Mouse (Mus musculus): ENCODE measurements around the gene Trim45. TPM values are rescaled to one million over a fixed set of nuclear protein-coding genes. Genes with fewer than 3 reads are reported as not detected.

Gene Trim45
- polyA plus RNA-seq, 1 experiment from 2014 or later: 0.63 TPM

DNA sequence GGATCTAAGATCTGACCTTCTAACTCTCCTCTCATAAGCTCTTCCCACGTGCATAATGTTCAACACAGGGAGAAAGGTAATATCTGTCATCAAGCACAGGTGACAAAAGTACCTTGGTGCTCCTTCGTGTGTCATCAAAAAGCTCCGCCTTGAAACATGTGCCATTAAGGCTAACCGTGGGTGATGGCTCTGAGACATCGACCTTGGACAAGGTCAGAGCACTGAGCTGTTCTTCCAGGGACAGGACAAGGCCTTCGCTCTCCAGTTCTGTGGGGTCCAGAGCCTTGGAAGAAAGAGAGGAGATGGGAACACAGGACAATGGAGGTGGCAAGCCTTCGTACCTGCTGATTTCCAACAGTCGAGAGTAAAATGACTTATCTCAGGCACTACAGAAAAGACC is 25.3 kb downstream of the Trim45 start:
- Histone ChIP-seq H3K27me3 (ENCODE audit: control insufficient read depth, insufficient read depth, low read depth, low read length) (no peaks in the 10 kb centered on the region), H3K4me2 (ENCODE audit: low read depth, low read length) (no peak overlapping the region), H3K9ac (ENCODE audit: low read depth, low read length) (no peak overlapping the region), H3K27ac (ENCODE audit: low read length) (no peak overlapping the region), H3K4me1 (ENCODE audit: control insufficient read depth, low read depth, low read length) (no peaks in the 10 kb centered on the region), H3K4me3 (ENCODE audit: low read depth, low read length) (no peak overlapping the region), H3K9me3 (replicated peaks; ENCODE audit: control insufficient read depth, low read length) (no peaks in the 10 kb centered on the region), H3K36me3 (ENCODE audit: control insufficient read depth, insufficient read depth) (peaks cover 41% of the 10 kb centered on the region)
- 85% methylated on average over 8 of the region's 8 CpGs for WGBS (ENCODE audit: insufficient replicate concordance)
- ATAC-seq (ENCODE audit: low read depth): no peak

DNA sequence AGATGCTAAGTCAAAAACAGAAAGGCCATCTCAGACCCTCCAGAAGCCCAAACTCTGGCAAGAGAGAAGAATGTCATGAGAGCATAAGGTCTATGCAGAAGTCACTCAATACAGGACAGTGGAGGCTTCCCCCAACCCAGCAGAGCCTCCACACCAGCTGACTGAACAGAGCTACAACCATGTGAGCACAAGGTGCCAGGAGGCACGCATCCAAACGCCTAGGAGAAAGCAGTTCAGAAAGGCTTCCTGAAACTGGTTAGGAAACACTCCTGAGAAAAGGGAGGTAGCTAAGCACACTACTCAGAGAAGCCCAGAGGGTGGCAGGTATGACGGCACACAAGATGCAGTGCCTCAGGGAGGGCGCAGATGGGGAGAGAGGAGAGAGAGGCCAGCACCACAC is 29.5 kb downstream of the Trim45 start:
- Histone ChIP-seq H3K9ac (ENCODE audit: low read depth, low read length) (no peak overlapping the region), H3K4me2 (ENCODE audit: low read depth, low read length) (no peak overlapping the region), H3K27me3 (ENCODE audit: control insufficient read depth, insufficient read depth, low read depth, low read length) (no peaks in the 10 kb centered on the region), H3K4me3 (ENCODE audit: low read depth, low read length) (no peak overlapping the region), H3K27ac (ENCODE audit: low read length) (no peak overlapping the region), H3K36me3 (ENCODE audit: control insufficient read depth, insufficient read depth) (peaks cover 48% of the 10 kb centered on the region), H3K9me3 (replicated peaks; ENCODE audit: control insufficient read depth, low read length) (no peaks in the 10 kb centered on the region), H3K4me1 (ENCODE audit: control insufficient read depth, low read depth, low read length) (no peaks in the 10 kb centered on the region)
- no peak for ATAC-seq (ENCODE audit: low read depth)
- 92% methylated on average over 4 of the region's 4 CpGs for WGBS (ENCODE audit: insufficient replicate concordance)

DNA sequence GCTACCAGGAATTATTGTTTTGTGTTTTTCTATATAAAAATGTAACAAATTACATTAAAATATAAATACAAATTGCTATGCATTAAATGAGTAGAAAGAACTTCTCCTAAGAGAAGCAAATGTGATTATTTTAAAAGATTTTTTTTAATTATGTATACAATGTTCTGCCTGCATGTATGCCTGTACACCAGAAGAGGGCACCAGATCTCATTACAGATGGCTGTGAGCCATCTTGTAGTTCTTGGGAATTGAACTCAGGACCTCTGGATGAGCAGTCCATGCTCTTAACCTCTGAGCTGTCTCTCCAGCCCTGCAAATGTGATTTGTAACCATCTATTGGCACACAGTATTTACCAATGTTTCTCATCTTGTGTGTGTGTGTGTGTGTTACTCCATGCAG is 32.6 kb downstream of the Trim45 start:
- H3K4me1 ChIP-seq (ENCODE audit: control insufficient read depth, low read depth, low read length): no peaks in the 10 kb centered on the region
- no peaks in the 10 kb centered on the region for H3K27me3 ChIP-seq (ENCODE audit: control insufficient read depth, insufficient read depth, low read depth, low read length)
- H3K4me3 ChIP-seq (ENCODE audit: low read depth, low read length): no peak overlapping the region
- no peak overlapping the region for H3K4me2 ChIP-seq (ENCODE audit: low read depth, low read length)
- H3K27ac ChIP-seq (ENCODE audit: low read length): no peak overlapping the region
- no peak for ATAC-seq (ENCODE audit: low read depth)
- H3K36me3 ChIP-seq (ENCODE audit: control insufficient read depth, insufficient read depth): peaks cover 51% of the 10 kb centered on the region
- no peaks in the 10 kb centered on the region for H3K9me3 ChIP-seq (replicated peaks; ENCODE audit: control insufficient read depth, low read length)
- no peak overlapping the region for H3K9ac ChIP-seq (ENCODE audit: low read depth, low read length)

DNA sequence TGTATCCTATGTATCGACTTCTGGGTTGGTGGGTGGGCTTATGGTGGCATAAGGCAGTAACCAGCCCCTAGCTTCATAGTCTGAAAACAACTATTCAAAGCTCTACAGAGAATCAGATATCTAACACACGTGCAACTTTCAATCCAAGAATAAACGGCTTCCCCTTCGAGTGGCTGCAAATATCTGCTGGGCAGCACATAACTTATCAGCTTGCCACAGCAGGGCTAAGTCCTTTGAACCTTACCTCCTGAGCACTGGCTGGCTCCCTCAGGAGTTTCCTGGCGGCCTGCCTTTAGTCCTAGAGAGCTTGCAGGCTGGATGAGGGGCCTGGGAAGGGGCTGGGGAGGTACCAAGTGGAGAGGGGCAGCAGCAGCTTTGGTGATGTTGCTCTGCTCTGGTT is 39.0 kb downstream of the Trim45 start:
- no peak overlapping the region for H3K27ac ChIP-seq (ENCODE audit: low read length)
- no peaks in the 10 kb centered on the region; the same call in 1 of the 2 replicates for H3K4me1 ChIP-seq (ENCODE audit: control insufficient read depth, low read depth, low read length)
- WGBS (ENCODE audit: insufficient replicate concordance): 49% methylated on average over 5 of the region's 5 CpGs
- no peaks in the 10 kb centered on the region for H3K9me3 ChIP-seq (replicated peaks; ENCODE audit: control insufficient read depth, low read length)
- H3K27me3 ChIP-seq (ENCODE audit: control insufficient read depth, insufficient read depth, low read depth, low read length): no peaks in the 10 kb centered on the region
- peaks cover 48% of the 10 kb centered on the region for H3K36me3 ChIP-seq (ENCODE audit: control insufficient read depth, insufficient read depth)
- no peak overlapping the region for H3K4me2 ChIP-seq (ENCODE audit: low read depth, low read length)
- H3K4me3 ChIP-seq (ENCODE audit: low read depth, low read length): no peak overlapping the region
- no peak overlapping the region for H3K9ac ChIP-seq (ENCODE audit: low read depth, low read length)
- no peak for ATAC-seq (ENCODE audit: low read depth)

DNA sequence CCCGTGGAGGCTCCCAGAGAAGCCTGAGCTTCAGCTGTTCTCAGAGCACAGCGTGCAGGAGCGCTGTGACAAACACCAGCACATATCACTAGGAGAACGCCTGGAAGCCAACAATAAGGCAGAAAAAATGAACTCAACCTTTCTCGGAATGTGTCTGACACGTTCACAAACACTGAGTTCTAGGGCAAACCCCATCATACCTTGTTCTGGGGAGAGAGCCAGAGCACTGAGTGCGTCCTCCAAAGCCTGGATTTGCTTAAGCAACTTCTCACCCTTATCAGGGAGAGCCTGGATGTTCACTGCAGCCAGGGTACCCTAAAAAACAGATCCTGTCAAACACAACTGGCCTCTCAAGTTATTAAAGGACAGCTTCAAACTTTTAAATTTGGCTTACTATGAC is 39.5 kb downstream of the Trim45 start:
- Histone ChIP-seq H3K4me2 (ENCODE audit: low read depth, low read length) (no peak overlapping the region), H3K4me1 (ENCODE audit: control insufficient read depth, low read depth, low read length) (no peaks in the 10 kb centered on the region; the same call in 1 of the 2 replicates), H3K36me3 (ENCODE audit: control insufficient read depth, insufficient read depth) (peaks cover 48% of the 10 kb centered on the region), H3K27ac (ENCODE audit: low read length) (no peak overlapping the region), H3K9me3 (replicated peaks; ENCODE audit: control insufficient read depth, low read length) (no peaks in the 10 kb centered on the region), H3K4me3 (ENCODE audit: low read depth, low read length) (no peak overlapping the region), H3K27me3 (ENCODE audit: control insufficient read depth, insufficient read depth, low read depth, low read length) (no peaks in the 10 kb centered on the region), H3K9ac (ENCODE audit: low read depth, low read length) (no peak overlapping the region)
- WGBS (ENCODE audit: insufficient replicate concordance): 77% methylated on average over 7 of the region's 7 CpGs
- no peak for ATAC-seq (ENCODE audit: low read depth)

DNA sequence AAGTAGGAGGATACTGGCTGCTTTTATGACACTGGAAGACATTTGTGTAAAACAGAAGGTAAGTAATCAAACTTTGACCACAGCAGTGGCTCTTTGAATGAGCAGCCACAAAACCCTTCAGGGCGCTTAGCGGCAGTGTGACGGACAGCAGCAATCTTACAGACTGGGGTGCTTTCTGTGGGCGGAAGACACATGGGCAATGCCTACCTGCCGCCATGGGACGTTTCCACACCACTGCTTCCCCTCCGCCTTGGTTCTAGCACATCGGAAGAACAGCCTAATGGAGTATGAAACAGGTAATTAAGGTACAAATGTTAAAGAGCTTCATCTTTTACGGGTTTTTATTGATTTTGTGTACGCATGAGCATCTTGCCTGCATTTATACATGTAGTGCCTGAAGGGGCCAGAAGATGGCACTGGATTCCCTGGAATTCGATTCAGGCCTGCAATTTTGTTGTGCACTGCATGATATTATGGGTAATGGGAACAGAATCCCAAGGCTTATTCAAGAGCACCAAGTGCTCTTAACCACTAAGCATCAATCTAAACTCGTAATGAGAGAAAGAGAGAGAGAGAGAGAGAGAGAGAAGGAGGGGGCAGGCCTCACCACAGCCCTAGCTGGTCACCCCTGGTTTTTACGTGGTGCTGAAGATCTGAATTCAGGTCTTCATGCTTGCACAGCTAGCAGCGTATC is 42.0 kb downstream of the Trim45 start:
- WGBS (ENCODE audit: insufficient replicate concordance): 80% methylated on average over 14 of the region's 14 CpGs
- ATAC-seq (ENCODE audit: low read depth): no peak
- Histone ChIP-seq H3K4me3 (ENCODE audit: low read depth, low read length) (no peak overlapping the region), H3K27ac (ENCODE audit: low read length) (no peak overlapping the region), H3K4me1 (ENCODE audit: control insufficient read depth, low read depth, low read length) (peaks cover 5% of the 10 kb centered on the region), H3K36me3 (ENCODE audit: control insufficient read depth, insufficient read depth) (peaks cover 31% of the 10 kb centered on the region), H3K9me3 (replicated peaks; ENCODE audit: control insufficient read depth, low read length) (no peaks in the 10 kb centered on the region), H3K9ac (ENCODE audit: low read depth, low read length) (no peak overlapping the region), H3K4me2 (ENCODE audit: low read depth, low read length) (no peak overlapping the region), H3K27me3 (ENCODE audit: control insufficient read depth, insufficient read depth, low read depth, low read length) (no peaks in the 10 kb centered on the region)

DNA sequence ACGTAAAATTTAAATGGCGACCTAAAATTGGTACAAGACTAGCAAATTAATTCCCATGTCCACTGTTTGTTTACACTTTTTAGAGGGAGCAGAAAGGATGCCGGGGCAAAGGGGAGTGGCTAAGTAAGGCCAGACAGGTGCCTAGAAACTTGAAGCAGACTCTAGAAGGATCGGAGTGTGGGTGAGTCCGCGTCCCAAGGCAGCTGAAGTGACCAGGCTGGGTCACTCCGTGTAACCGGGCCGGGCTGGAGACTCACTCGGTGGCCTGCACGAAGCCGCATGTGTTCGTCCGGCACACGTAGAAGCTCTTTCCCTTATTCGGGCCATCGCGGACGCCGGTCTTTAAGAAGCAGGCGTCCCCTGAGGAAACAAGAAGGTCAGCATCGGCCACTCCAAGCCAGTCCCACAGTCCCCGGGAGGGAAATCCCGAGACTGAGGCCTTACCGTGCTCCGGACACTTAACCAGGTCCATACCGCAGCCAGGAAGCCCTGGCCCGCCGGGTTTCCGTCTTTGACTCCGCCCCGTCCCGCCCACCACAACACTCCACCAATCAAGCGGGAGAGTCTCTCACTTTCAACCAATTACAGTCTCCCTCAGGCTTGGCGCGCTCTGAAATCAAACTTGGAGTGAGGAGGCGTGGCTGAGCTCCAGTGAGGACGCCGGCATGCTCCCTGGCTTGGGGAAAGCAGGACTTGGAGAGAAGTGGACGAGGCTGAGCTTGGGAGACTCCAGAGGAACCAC is 47.3 kb downstream of the Trim45 start, which contains the start of gene Ttf2:
Gene Ttf2 (minus strand): TSS at position 488 of the 742 bp plus-strand sequence.
- H3K4me2 ChIP-seq (ENCODE audit: low read depth, low read length): peak within 1 kb of the TSS; percentile 96
- peaks cover 10% of the 10 kb centered on the region for H3K4me1 ChIP-seq (ENCODE audit: control insufficient read depth, low read depth, low read length)
- H3K4me3 ChIP-seq (ENCODE audit: low read depth, low read length): peak within 1 kb of the TSS; percentile 80
- WGBS (ENCODE audit: insufficient replicate concordance): under 1% methylated on average over 40 of the region's 40 CpGs
- no peaks in the 10 kb centered on the region for H3K9me3 ChIP-seq (replicated peaks; ENCODE audit: control insufficient read depth, low read length)
- 0 out of 2 replicates have a peak within 1 kb of the TSS, but pooled peaks have one; percentile 19 for H3K27ac ChIP-seq (ENCODE audit: low read length)
- peak within 1 kb of the TSS; percentile 80 for H3K9ac ChIP-seq (ENCODE audit: low read depth, low read length)
- H3K27me3 ChIP-seq (ENCODE audit: control insufficient read depth, insufficient read depth, low read depth, low read length): no peaks in the 10 kb centered on the region
- peak; percentile 99 for ATAC-seq (ENCODE audit: low read depth)
- H3K36me3 ChIP-seq (ENCODE audit: control insufficient read depth, insufficient read depth): no peaks in the 10 kb centered on the region

DNA sequence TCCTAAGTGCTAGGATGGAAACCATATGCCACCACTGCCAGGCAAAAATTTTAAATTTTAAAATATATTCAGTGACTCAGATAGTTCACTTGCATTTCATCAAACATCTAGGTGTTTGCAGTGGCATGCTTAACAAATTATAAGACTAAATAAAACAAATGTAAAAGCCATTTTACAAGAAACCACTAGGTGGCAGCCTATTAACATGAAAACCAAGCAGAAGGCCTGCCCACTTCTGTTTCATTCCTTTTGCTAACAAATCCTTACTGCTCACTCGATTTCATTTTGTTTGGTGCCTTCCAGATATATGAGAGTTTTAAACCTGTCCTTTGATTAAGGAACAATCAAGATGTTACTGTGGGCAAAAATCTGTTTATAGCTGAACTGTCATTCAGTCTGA is 51.9 kb downstream of the Trim45 start:
- H3K27ac ChIP-seq (ENCODE audit: low read length): no peak overlapping the region
- no peak for ATAC-seq (ENCODE audit: low read depth)
- H3K9me3 ChIP-seq (replicated peaks; ENCODE audit: control insufficient read depth, low read length): no peaks in the 10 kb centered on the region
- no peak overlapping the region for H3K4me2 ChIP-seq (ENCODE audit: low read depth, low read length)
- no peak overlapping the region for H3K9ac ChIP-seq (ENCODE audit: low read depth, low read length)
- no peaks in the 10 kb centered on the region for H3K36me3 ChIP-seq (ENCODE audit: control insufficient read depth, insufficient read depth)
- WGBS (ENCODE audit: insufficient replicate concordance): 0% methylated on average over 1 of the region's 1 CpGs
- H3K4me1 ChIP-seq (ENCODE audit: control insufficient read depth, low read depth, low read length): peaks cover 5% of the 10 kb centered on the region
- H3K27me3 ChIP-seq (ENCODE audit: control insufficient read depth, insufficient read depth, low read depth, low read length): no peaks in the 10 kb centered on the region
- H3K4me3 ChIP-seq (ENCODE audit: low read depth, low read length): no peak overlapping the region

DNA sequence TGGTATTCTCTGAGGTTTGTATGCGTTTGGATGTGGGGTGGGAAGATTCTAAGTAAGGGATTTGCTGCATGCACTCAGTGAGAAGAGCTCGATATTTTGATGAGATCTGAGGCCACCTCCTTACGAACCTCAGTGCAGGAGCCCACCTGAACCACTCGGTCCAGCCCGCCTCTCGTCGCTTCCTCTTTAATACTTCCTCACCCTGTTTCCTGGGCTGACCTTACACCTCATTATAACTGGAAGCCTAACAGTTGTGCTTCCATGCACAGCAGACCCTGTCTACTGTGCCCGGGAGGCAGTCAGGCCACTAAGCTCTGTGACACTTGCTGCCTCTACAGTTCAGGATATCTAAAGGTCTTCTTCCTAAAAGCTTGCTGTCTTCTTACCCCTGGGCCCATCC is 57.3 kb downstream of the Trim45 start:
- H3K27me3 ChIP-seq (ENCODE audit: control insufficient read depth, insufficient read depth, low read depth, low read length): no peaks in the 10 kb centered on the region
- ATAC-seq (ENCODE audit: low read depth): no peak
- 21% methylated on average over 8 of the region's 8 CpGs for WGBS (ENCODE audit: insufficient replicate concordance)

More for the DNA sequence above, 57.3 kb downstream of the Trim45 start:
- Histone ChIP-seq H3K9ac (ENCODE audit: low read depth, low read length) (no peak overlapping the region), H3K4me3 (ENCODE audit: low read depth, low read length) (no peak overlapping the region), H3K36me3 (ENCODE audit: control insufficient read depth, insufficient read depth) (no peaks in the 10 kb centered on the region), H3K27ac (ENCODE audit: low read length) (no peak overlapping the region), H3K9me3 (replicated peaks; ENCODE audit: control insufficient read depth, low read length) (no peaks in the 10 kb centered on the region), H3K4me2 (ENCODE audit: low read depth, low read length) (no peak overlapping the region), H3K4me1 (ENCODE audit: control insufficient read depth, low read depth, low read length) (no peaks in the 10 kb centered on the region)
